Mouse (Mus musculus) thymus, postnatal 14 days (tissue): ENCODE results near the gene Vmn2r65.

ENCODE experiments used
- DNase-seq: peaks from one replicate; pipeline ENCODE4 v3.0.0; 2021

Gene Vmn2r65

GRCm38 (mm10) chr7:84964015-84964414 is at the start of gene Vmn2r65:
Gene Vmn2r65, minus strand, starts transcription at chr7:84964115.
- no peak for DNase-seq

GRCm38 (mm10) chr7:85012168-85012567 is 48.3 kb upstream of the Vmn2r65 start, which contains the start of gene Vmn2r66:
Gene Vmn2r66, minus strand, starts transcription at chr7:85012268.
- DNase-seq: no peak

GRCm38 (mm10) chr7:84996694-84997093 is 32.8 kb upstream of the Vmn2r65 start:
- DNase-seq: no peak
